Mouse (Mus musculus): ENCODE data around the gene Slc9a1. TPM values are rescaled to one million over a fixed set of nuclear protein-coding genes. Genes with fewer than 3 reads are reported as not detected.
A peak's percentile ranks its signal among the peaks of the same experiment; 100 is the strongest.

Slc9a1 gene
- polyA plus RNA-seq, 1 experiment from 2014 or later = 5.6 TPM

- WGBS = 55% methylated on average over 6 of the region's 6 CpGs
- Histone ChIP-seq H3K4me3 (ENCODE audit: low read depth, low read length) (no peak overlapping the region), H3K9me3 (ENCODE audit: control insufficient read depth, low read length) (no peaks in the 10 kb centered on the region), H3K27ac (ENCODE audit: low read depth, low read length) (no peak overlapping the region), H3K27me3 (ENCODE audit: control insufficient read depth, insufficient read depth, low read length) (no peaks in the 10 kb centered on the region), H3K36me3 (ENCODE audit: control insufficient read depth, insufficient read depth, low read length) (no peaks in the 10 kb centered on the region), H3K9ac (ENCODE audit: low read length) (no peak overlapping the region), H3K4me2 (no peak overlapping the region), H3K4me1 (ENCODE audit: control insufficient read depth, insufficient read depth, low read length) (peaks cover 23% of the 10 kb centered on the region)
- DNase-seq (ENCODE audit: low spot score, missing footprints) (no peak), ATAC-seq (ENCODE audit: low FRiP score) (no peak)
Measured at GRCm38 (mm10) chr4:133380532-133380931, 11.0 kb downstream of the Slc9a1 start.

GRCm38 (mm10) chr4:133381141-133381540 is 11.6 kb downstream of the Slc9a1 start:
- Histone ChIP-seq H3K27me3 (ENCODE audit: control insufficient read depth, insufficient read depth, low read length) (no peaks in the 10 kb centered on the region), H3K9me3 (ENCODE audit: control insufficient read depth, low read length) (no peaks in the 10 kb centered on the region), H3K36me3 (ENCODE audit: control insufficient read depth, insufficient read depth, low read length) (no peaks in the 10 kb centered on the region), H3K4me2 (no peak overlapping the region), H3K9ac (ENCODE audit: low read length) (no peak overlapping the region), H3K4me3 (ENCODE audit: low read depth, low read length) (no peak overlapping the region), H3K4me1 (ENCODE audit: control insufficient read depth, insufficient read depth, low read length) (peaks cover 17% of the 10 kb centered on the region), H3K27ac (ENCODE audit: low read depth, low read length) (no peak overlapping the region)
- peak; percentile 71 for DNase-seq (ENCODE audit: low spot score, missing footprints)
- ATAC-seq (ENCODE audit: low FRiP score) = no peak
- WGBS = 81% methylated on average over 8 of the region's 8 CpGs

GRCm38 (mm10) chr4:133386061-133386797 is 16.7 kb downstream of the Slc9a1 start:
- Histone ChIP-seq H3K4me2 (no peak overlapping the region), H3K9ac (ENCODE audit: low read length) (no peak overlapping the region), H3K27ac (ENCODE audit: low read depth, low read length) (no peak overlapping the region), H3K4me3 (ENCODE audit: low read depth, low read length) (no peak overlapping the region), H3K4me1 (ENCODE audit: control insufficient read depth, insufficient read depth, low read length) (no peaks in the 10 kb centered on the region), H3K27me3 (ENCODE audit: control insufficient read depth, insufficient read depth, low read length) (no peaks in the 10 kb centered on the region), H3K9me3 (ENCODE audit: control insufficient read depth, low read length) (no peaks in the 10 kb centered on the region), H3K36me3 (ENCODE audit: control insufficient read depth, insufficient read depth, low read length) (no peaks in the 10 kb centered on the region)
- DNase-seq (ENCODE audit: low spot score, missing footprints) (no peak), ATAC-seq (ENCODE audit: low FRiP score) (no peak)
- WGBS = 70% methylated on average over 7 of the region's 7 CpGs

GRCm38 (mm10) chr4:133387053-133387452 is 17.5 kb downstream of the Slc9a1 start:
- no peak overlapping the region for H3K27ac ChIP-seq (ENCODE audit: low read depth, low read length)
- H3K9ac ChIP-seq (ENCODE audit: low read length) = no peak overlapping the region
- H3K36me3 ChIP-seq (ENCODE audit: control insufficient read depth, insufficient read depth, low read length) = no peaks in the 10 kb centered on the region
- H3K27me3 ChIP-seq (ENCODE audit: control insufficient read depth, insufficient read depth, low read length) = no peaks in the 10 kb centered on the region
- H3K9me3 ChIP-seq (ENCODE audit: control insufficient read depth, low read length) = no peaks in the 10 kb centered on the region
- ATAC-seq (ENCODE audit: low FRiP score) (no peak), DNase-seq (ENCODE audit: low spot score, missing footprints) (no peak)
- H3K4me3 ChIP-seq (ENCODE audit: low read depth, low read length) = no peak overlapping the region
- no peak overlapping the region for H3K4me2 ChIP-seq
- no peaks in the 10 kb centered on the region for H3K4me1 ChIP-seq (ENCODE audit: control insufficient read depth, insufficient read depth, low read length)

GRCm38 (mm10) chr4:133388781-133389552 is 19.5 kb downstream of the Slc9a1 start:
- 92% methylated on average over 16 of the region's 16 CpGs for WGBS
- DNase-seq (ENCODE audit: low spot score, missing footprints) = no peak
- Histone ChIP-seq H3K27ac (ENCODE audit: low read depth, low read length) (no peak overlapping the region), H3K4me3 (ENCODE audit: low read depth, low read length) (no peak overlapping the region), H3K4me2 (no peak overlapping the region), H3K36me3 (ENCODE audit: control insufficient read depth, insufficient read depth, low read length) (no peaks in the 10 kb centered on the region), H3K9ac (ENCODE audit: low read length) (no peak overlapping the region), H3K4me1 (ENCODE audit: control insufficient read depth, insufficient read depth, low read length) (no peaks in the 10 kb centered on the region), H3K27me3 (ENCODE audit: control insufficient read depth, insufficient read depth, low read length) (no peaks in the 10 kb centered on the region), H3K9me3 (ENCODE audit: control insufficient read depth, low read length) (no peaks in the 10 kb centered on the region)
- no peak for ATAC-seq (ENCODE audit: low FRiP score)

- H3K27ac ChIP-seq (ENCODE audit: low read depth, low read length) = no peak overlapping the region
- H3K27me3 ChIP-seq (ENCODE audit: control insufficient read depth, insufficient read depth, low read length) = no peaks in the 10 kb centered on the region
- WGBS = 84% methylated on average over 2 of the region's 2 CpGs
- H3K4me1 ChIP-seq (ENCODE audit: control insufficient read depth, insufficient read depth, low read length) = no peaks in the 10 kb centered on the region
- no peak overlapping the region for H3K9ac ChIP-seq (ENCODE audit: low read length)
- H3K4me3 ChIP-seq (ENCODE audit: low read depth, low read length) = no peak overlapping the region
- H3K9me3 ChIP-seq (ENCODE audit: control insufficient read depth, low read length) = no peaks in the 10 kb centered on the region
- no peaks in the 10 kb centered on the region for H3K36me3 ChIP-seq (ENCODE audit: control insufficient read depth, insufficient read depth, low read length)
- no peak for ATAC-seq (ENCODE audit: low FRiP score)
- H3K4me2 ChIP-seq = no peak overlapping the region
- DNase-seq (ENCODE audit: low spot score, missing footprints) = no peak
Measured at GRCm38 (mm10) chr4:133390042-133390441, 20.5 kb downstream of the Slc9a1 start.

- ATAC-seq (ENCODE audit: low FRiP score) (no peak), DNase-seq (ENCODE audit: low spot score, missing footprints) (no peak)
- Histone ChIP-seq H3K9me3 (ENCODE audit: control insufficient read depth, low read length) (no peaks in the 10 kb centered on the region), H3K36me3 (ENCODE audit: control insufficient read depth, insufficient read depth, low read length) (no peaks in the 10 kb centered on the region), H3K9ac (ENCODE audit: low read length) (no peak overlapping the region), H3K4me3 (ENCODE audit: low read depth, low read length) (no peak overlapping the region), H3K27ac (ENCODE audit: low read depth, low read length) (no peak overlapping the region), H3K4me2 (no peak overlapping the region), H3K27me3 (ENCODE audit: control insufficient read depth, insufficient read depth, low read length) (no peaks in the 10 kb centered on the region), H3K4me1 (ENCODE audit: control insufficient read depth, insufficient read depth, low read length) (peaks cover 5% of the 10 kb centered on the region)
- WGBS = 91% methylated on average over 6 of the region's 6 CpGs
Measured at GRCm38 (mm10) chr4:133390585-133390984, 21.1 kb downstream of the Slc9a1 start.

- H3K9ac ChIP-seq (ENCODE audit: low read length) = no peak overlapping the region
- no peak overlapping the region for H3K27ac ChIP-seq (ENCODE audit: low read depth, low read length)
- H3K4me2 ChIP-seq = no peak overlapping the region
Measured at GRCm38 (mm10) chr4:133391185-133392040, 21.9 kb downstream of the Slc9a1 start.

More at GRCm38 (mm10) chr4:133391185-133392040, 21.9 kb downstream of the Slc9a1 start:
- ATAC-seq (ENCODE audit: low FRiP score) = no peak
- Histone ChIP-seq H3K9me3 (ENCODE audit: control insufficient read depth, low read length) (no peaks in the 10 kb centered on the region), H3K27me3 (ENCODE audit: control insufficient read depth, insufficient read depth, low read length) (no peaks in the 10 kb centered on the region), H3K4me1 (ENCODE audit: control insufficient read depth, insufficient read depth, low read length) (peaks cover 9% of the 10 kb centered on the region), H3K36me3 (ENCODE audit: control insufficient read depth, insufficient read depth, low read length) (no peaks in the 10 kb centered on the region), H3K4me3 (ENCODE audit: low read depth, low read length) (no peak overlapping the region)
- WGBS = 82% methylated on average over 18 of the region's 18 CpGs
- DNase-seq (ENCODE audit: low spot score, missing footprints) = no peak
